Mouse (Mus musculus): ENCODE data around the gene Brpf3. TPM values are rescaled to one million over a fixed set of nuclear protein-coding genes. Genes with fewer than 3 reads are reported as not detected.
"Not testable (repeated sequence)": the region's sequence is repeated elsewhere in the genome, so short reads cannot be mapped to it uniquely, and the experiment has no call there.

Brpf3 gene
- 10 to 100 TPM; 12.1 to 12.3 TPM for total RNA-seq (2021)
- long read RNA-seq, experiment 1 = 0 reads
- long read RNA-seq, experiment 2, partial matches to known transcripts = 2 of 3 reads
- long read RNA-seq, experiment 2, other reads (novel, unspliced or antisense) = 1 of 3 reads

DNA sequence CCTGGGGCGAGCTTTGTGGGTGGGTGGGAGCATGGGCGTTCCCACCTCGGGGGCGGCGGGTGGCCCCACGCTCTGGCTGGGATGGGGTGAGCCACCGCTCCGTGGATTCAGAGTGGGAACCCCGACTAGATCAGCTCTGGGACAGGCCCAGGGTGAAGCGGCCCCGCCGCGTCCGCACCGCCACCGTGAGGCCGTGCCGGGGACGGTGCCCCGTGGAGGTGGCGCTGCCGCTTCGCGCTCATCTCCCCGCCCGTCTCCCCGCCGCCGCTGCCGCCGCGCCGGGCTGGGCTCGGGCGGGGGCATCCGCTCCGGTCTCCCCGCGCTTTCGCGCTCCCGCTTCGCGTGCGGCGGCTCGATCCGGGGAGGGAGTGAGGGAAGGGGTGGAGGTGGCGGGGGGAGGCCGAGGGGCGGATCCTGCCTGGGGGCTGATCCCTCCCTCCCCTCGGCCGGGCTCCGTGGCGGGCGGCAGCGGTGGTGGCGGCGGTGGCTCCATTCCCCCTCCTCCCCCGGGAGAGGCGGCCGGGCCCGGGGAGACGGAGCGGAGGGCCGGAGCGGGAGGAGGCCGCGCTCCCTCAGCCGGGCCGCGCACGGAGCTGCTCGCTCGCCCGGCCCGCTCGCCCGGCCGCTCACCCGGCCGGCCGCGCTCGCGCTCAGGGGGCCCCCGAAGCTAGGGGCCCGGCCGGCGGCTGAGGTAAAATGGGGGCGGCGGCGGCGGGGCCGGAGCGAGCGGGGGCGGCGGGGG lies at the start of gene Brpf3:
Brpf3 (plus strand) TSS at position 420 of the 742 bp plus-strand sequence.
- DNase-seq = peak; percentile 86

DNA sequence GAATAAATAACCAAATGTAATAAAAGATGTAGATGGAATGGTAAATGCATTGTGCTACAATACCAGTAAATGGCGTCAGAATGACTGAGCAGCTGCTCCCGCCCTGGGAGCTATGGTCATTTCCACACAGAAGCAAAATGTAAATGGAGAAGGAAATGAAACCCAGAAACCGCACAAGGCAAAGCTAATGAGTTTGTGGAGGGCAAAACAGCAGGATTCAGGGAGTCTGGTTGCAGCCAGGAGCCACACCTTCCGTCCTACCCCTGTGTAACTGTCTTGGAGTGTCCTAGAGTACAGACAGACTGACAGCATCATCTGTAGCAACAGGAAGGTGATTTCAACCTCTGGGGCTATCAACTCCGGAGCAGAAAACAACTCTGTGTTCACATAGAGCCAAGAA lies 44.4 kb upstream of the Brpf3 start:
- DNase-seq = no peak

DNA sequence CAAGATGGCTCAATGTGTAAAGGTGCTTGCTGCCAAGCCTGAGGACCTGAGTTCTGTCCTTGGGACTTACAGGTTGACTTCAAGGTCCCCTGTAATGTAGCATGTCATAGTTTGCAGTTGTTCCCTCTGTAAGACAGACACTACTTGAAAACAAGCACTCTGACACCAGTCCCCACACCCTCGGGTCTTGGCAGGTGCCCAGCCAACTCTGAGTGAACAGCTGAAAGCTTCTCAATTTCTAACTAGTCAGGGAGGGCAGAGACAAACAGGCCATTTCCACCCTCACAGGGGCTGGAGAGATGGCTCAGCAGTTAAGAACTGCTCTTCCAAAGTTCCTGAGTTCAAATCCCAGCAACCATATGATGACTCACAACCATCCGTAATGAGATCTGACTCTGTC lies 43.4 kb upstream of the Brpf3 start:
- no peak for DNase-seq

DNA sequence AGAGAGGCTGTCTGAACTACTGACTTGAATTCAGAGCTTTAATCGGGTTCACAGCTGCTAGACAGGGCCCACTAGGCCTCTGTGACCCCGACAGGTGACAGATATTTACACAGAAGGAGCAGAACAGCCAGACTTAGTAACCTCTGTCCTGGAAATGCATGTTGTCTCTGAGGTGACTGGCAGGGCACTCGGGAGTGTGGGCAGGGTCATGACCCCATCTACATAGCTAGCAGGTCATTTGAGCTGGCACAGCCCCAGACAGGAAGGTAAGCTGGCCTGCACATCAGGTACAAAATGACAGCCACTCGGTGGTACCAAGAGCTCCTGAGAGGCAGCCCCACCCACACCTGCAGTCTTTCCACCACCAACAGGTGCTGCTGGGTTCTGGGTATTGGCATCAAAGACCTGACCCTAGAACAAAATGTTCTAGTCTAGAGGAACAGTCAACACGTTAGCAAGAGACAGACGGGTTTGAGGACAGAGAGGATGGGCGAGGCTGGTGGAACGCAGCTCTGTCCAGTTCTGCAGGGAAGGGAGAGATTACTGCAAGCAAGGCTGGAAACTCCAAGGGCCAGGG lies 40.1 kb upstream of the Brpf3 start:
- DNase-seq = no peak

DNA sequence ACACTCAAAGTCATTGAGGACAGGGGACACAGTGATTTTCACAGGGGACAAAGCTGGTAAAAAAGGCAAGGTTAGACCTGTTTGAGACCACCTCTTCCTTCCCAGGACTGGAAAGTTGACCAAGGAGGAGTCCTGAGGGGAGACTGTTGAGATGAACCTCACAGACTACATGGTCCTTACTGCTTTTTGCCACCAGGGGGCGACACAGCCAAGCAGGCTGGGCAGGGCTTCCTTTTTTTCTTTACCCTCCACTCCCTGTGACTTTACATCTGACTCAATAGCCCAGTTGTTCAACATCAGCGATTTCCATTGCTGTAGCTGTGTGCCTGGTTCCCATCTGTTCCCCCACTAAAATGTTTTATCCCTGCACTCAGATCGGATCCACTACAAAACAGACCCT lies 39.0 kb upstream of the Brpf3 start:
- DNase-seq = peak; percentile 56

DNA sequence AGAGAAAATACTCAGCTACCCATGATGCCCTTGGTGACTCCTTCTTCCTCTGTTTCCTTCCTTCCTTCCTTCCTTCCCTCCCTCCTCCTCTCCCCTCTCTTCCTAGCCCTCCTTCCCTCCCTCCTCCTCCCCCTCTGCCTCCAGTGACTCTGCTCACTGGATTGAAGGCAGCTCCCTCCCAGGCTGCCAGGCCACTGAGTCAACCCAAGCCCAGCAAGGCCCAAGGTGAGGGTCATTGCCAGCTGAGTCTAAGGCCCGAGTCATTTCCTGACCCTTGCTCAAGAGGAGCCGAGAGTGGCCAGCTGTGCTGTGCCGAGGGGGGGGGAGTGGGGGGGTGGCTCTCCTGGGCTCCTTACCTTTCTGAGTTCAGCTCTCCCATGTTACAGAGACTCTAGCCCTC lies 34.7 kb upstream of the Brpf3 start:
- DNase-seq = no peak

DNA sequence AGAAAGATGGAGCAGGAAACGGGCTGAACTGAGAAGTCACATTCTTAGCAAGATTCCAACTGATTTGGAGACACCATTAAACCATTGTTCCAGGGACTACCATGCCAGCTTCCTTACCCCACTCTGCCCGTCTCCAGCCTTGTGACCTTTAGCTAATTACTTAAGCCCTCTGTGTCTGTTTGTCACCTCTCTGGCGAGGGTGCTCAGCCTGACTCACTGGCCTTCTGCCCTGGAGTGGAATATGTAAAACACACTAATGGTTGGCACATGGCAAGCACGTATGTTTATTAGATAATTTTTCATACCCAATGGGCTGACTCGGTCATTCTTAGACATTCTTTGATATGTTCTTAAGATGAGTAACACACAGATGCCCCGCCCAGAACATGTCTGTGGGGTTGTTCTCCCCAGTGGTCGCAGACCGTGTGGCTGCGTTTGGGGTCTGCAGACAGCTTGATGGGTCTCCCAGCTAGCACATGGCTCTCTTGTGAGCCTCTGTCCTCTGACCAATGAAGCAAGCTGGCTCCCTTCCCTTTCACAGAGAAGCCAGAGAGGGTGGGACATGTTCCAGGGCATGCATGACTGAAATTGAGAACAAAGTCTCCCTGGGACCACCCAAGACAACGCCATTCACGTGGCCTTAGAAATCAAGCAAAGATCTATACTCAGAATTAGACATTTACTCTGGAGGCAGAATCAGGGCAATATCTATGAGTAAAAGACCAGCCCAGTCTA lies 33.9 kb upstream of the Brpf3 start:
- DNase-seq = no peak

DNA sequence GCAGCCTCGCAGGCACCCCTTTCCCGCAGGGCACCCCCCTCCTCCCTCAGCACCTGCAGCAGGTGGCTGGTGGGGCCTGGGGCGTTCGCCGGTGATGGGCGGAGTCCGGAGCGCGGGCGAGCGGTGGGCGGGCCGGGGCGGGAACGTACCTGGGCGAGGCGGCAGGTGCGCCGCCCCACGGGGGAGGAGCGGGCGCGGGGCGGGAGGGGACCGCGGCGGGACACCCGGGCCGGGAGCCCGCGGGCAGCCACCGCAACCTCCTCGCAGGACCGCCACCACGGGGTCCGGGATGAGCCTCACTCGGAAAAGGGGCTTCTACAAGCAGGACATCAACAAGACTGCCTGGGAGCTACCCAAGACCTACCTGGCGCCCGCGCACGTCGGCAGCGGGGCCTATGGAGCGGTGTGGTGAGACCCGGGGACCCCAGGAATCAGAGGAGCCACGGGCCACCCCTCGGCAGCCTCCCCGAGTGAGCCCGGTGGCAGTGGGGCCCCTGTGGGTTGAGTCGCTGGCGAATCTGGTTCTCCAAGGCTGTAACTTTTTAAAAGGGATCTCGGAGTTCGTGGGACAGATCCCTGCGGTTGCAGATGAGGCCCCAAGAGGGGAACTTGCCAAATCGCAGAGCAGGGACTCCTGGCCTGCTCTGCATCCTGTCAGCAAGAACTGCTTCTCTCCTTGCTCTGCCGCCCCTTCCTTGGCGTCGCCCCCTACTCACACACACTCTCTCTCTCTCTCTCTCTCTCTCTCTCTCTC lies 31.6 kb upstream of the Brpf3 start, which contains the start of gene Mapk13:
Mapk13 (plus strand) TSS at position 177 of the 754 bp plus-strand sequence.
- DNase-seq = no peak

DNA sequence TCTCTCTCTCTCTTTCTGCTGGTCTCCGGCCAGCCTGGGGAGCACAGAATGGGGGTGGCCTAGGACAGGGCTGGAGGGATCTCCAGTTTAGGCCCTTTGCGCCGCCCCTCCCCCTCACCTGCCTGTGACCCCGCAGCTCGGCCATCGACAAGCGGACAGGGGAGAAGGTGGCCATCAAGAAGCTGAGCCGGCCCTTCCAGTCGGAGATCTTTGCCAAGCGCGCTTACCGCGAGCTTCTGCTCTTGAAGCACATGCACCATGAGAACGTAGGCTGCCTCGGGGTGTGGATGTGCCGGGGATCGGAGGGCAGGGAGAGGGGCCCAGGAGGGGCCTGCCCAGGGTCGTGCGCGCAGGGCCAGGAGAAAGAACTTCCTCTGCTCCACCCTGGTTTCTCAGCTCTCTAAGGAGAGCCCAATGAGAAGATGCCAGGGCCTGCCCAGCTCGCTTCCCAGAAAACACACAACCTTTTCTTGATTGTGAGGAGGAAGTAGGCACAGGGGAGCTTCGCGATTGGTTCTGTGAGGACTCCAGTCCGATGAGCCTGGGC lies 30.9 kb upstream of the Brpf3 start:
- no peak for DNase-seq

DNA sequence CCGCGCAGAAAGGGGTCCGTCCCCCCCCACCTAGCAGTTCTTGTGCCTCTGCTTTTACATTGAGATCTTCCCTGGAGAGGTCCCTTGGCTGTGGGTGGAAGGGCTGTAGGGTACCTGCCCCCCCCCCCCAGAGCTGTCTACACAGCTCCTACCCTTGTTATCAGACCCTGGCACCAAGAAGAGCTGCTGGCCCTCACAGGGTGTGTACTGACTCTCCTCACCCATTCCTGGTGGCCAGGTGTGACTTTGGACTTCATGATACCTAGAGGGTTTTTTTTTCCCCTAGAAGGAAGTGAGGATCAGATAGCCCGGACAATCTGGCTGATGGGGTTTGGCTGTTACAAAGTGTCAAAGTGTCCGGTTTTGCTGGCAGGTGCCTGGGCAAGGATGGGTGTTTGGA lies 29.6 kb upstream of the Brpf3 start:
- no peak for DNase-seq

DNA sequence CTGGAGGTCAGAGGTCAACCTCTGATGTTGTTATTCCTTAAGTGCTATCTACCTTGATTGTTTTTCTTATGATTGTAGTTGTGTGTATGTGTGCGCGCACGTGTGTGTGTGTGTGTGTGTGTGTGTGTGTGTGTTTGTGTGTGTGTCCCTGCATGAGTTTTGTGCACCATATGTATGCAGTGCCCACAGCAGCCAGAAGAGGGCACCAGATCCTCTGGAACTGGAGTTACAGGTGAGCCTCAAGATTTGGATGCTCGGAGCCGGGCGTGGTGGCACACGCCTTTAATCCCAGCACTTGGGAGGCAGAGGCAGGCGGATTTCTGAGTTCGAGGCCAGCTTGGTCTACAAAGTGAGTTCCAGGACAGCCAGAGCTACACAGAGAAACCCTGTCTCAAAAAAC lies 26.6 kb upstream of the Brpf3 start:
- not testable (repeated sequence) for DNase-seq

DNA sequence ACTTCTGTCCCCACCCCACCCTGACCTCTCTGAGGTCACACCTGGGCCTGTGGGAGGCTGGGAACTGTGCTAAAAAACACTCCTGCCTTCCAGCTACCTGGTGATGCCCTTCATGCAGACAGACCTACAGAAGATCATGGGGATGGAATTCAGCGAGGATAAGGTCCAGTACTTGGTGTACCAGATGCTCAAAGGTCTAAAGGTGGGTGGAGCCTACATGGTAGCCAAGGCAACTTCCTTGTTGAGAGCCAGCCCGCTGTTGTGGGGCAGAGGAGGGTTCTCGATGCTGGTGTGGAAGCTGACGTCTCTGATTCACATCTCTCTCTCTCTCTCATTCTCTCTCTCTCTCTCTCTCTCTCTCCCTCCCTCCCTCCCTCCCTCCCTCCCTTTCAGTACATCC lies 25.7 kb upstream of the Brpf3 start:
- DNase-seq = no peak

DNA sequence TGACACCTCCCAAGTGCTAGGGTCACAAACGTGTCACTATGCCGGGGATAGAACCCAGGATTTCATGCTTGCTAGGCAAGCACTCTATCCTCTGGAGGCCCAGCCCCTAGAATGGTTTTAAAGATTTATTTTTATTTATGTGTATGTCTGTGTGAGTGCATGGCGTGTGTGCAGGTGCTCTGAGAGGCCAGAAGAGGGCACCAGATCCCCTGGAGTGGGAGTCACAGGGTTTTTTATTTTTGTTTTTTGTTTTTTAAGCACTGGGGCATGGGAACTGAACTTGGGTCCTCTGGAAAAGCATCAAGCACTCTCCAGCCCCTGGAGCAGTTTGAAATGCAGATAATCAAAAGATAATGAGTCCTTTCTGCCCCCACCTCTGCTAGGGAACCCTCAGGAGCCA lies 24.1 kb upstream of the Brpf3 start:
- DNase-seq = no peak

DNA sequence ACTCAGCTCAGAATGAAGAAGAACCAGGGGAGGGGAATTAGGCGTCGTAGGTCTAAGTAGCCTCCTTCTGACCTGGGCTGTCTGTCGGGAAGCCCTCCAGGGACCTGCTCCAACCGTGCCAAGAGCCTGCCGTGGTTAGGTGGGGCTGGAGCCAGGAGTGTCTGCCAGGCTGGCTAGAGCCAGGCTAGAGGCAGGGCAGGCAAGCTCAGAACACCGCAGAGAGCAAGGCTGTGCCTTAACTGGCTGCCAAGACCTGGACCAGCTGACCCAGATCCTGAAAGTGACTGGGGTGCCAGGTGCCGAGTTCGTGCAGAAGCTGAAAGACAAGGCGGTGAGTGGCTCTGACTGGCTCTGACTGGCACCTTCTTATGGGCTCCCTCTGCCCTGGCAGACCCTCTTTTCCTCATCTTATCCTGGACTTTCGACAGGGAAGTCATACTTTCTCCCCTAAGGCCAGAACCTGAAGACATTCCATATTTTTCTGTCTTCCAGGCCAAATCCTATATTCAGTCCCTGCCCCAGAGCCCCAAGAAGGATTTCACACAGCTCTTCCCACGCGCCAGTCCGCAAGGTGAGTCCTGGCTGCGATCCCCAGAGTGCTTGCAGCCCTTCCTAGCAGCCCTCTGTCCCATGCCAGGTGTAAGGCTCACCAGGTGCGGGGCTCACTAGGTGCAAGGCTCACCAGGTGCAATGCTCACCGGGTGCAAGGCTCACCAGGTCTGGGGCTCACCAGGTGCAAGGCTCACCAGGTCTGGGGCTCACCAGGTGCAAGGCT lies 23.5 kb upstream of the Brpf3 start:
- DNase-seq = peak; percentile 81

DNA sequence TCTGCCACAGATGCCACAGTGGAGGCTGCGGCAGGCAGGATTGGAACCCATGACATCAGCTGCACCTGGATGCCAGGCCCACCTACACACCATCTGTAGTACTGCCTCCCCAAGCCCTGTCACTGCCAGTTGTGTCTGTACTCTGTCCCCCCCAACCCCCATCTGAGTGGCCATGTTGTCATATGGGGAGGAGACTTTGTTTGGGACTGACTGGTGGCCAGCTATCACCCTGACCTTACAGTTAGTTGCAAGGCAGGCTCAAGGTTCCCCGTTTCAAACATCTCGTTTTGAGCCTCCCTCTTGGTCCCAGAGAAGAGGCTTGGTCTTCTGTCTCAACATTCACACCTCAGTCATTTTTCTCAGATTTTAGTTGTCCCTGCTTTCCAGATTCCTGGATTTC lies 21.2 kb upstream of the Brpf3 start:
- no peak for DNase-seq

DNA sequence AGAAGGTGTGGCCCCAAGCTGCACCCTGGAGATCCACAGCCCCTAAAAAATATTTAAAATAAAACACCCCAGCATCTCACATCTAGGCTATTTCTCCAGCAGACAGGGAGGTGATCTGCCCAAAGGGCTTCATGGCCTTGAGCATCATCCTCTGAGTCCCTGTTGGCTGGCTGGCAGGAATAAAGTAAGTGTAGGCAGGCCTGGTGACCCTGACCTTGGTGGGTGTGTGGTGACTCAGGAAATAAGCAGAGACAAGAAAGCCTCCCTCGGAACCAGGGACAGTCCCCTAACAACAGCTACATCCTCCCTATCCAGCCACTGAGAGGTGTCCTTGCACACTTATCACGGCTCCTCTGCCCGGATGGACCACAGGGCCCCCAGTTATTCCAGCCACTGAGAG lies 20.1 kb upstream of the Brpf3 start:
- no peak for DNase-seq

DNA sequence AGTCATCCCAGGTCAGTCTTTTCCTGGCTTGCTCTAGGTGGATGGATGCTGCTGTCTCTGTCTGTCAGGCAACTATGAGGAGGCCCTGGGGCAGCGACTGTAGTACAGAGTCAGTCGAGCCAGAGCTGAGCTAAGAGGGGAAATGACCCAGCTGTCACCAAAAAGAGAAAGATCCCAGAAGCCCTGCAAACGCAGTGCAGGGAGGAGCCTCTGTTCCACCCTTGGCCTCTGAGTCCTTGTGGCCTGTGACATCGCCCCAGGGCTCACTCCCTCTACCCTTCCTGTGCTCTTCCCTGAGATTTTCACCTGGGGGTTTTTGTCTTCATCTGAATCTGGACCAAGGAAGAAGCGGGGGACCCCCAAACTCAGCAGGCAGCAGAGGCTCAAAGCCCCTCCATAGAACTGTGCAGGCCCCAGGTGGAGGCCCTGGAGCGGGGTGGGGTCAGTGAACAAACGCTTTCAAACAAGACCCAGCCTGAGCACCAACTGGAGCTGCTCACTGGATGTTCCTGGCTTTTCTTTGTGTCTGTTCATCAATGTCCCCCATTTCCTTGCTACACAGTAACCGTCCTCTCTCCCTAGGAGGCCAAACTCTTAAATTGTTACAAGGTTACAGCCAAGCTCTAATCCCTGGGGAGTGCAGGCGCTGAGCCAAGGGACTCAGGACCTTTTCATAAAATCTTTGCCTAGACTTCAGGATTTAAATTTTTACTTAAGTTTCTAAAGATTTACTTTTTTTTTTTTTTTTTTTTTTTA lies 19.4 kb upstream of the Brpf3 start:
- no peak for DNase-seq

DNA sequence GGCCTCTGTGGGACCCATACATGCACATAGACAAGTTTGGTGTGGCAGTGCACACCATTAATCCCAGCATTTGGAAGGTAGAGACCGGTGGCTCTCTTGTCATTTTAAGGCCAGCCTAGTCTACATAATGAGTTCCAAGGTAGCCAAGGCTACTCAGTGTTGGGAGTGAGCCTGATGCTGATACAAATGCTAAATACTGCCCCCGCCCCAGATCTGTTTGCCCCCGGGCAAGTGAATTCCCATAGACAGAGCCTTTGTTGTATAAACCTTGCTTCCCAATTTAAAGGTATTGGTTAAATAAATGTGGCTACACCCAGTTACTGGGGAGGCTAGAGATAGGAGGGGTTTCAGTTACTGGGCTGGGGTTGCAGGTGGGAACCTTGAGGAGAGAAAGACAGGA lies 15.9 kb upstream of the Brpf3 start:
- no peak for DNase-seq

DNA sequence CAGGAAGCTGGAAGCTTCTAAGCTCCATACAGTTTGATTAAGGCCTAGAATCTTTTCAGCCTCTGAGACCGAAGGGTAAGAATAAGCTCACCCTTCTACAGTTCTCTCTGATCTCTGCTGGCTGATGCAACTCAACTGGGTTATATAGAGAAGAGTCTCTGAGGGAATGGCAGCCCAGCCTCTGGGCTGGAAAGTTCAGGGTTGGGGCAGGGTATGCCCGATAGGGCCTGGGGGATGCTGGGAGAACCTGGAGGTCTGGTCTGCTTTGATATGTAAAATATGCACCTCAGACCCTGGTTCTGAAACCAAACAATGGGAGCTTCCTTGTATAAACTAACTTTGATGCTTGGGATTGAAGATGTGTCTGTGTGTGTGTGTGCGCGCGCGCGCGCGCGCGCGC lies 13.4 kb upstream of the Brpf3 start:
- no peak for DNase-seq

DNA sequence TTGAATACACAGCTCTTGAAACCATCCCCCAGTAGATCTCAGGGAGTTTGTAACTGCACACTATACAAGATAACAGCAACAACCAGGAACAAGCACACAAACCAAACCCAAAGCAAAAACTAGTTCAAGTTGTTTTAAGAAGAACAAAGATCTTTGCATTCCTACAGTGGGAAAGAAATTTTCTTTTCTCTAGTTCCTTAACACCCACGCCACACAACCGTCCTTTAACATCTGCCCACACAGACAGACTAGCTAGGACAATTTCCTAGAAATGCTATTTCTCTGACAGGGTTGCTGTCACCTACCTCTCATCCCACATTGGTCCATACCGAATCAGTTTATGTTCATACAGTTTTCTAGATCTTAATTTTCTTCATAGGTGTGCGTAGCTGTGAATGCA lies 3.9 kb upstream of the Brpf3 start:
- no peak for DNase-seq
